Mouse (Mus musculus) 416B (cell line): ENCODE measurements around the gene Adgre4.

Source experiments
- DNase-seq: peaks from one replicate; pipeline ENCODE4 v3.0.0; 2011; ENCODE audit warnings: low read depth

The Adgre4 gene

DNA sequence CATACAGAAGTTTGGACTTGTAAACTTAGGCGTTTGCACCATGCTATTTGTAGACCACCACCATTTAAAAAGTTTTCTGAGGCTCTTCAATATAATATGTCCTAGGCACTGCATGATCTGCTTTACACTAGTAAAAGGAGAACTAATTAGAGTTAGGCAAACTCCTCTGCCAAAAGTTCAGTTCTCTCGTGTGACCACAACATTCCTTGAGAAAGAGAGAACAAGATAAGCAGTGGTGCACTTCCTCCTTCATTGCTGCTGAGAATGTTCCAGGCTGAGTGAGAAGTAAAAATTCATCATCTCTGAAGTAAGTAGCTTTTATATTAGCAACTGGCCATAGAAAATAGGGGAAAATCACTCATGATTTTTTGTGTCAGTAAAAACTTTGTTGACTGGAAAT is at the start of gene Adgre4:
Gene Adgre4, plus strand, starts transcription at position 199 of the 400 bp plus-strand sequence.
- peak; percentile 41 for DNase-seq

DNA sequence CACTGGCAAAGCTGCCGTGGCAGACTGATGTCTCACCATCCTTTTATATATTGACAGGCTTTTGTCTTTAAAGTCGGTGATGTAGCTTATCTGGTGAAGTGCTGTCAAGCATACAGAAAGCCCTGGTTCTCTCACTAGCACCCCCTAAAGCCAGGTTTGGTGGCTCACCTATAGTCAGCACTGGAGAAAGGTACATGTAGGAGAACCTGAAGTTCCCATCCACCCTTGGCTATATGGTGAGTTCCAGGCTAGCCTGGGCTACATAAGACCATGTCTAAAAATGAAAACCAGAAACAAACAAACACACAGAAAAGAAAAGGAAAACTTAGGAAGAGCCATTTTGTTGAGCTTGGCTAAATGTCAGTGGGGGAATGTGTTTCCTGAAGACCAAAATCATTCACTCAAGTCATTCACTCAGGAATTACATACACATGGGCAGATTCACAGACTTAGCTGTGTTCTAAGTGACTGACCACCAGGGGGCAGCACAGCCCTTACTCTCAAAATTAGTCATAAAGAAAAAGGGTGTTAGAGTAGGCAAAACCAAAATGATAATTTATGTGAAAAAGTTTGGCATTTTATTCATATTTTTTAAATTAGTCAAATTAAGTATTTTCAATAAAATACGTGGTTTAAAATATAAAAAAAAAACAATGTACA is 47.5 kb upstream of the Adgre4 start:
- DNase-seq = peak; percentile 89

DNA sequence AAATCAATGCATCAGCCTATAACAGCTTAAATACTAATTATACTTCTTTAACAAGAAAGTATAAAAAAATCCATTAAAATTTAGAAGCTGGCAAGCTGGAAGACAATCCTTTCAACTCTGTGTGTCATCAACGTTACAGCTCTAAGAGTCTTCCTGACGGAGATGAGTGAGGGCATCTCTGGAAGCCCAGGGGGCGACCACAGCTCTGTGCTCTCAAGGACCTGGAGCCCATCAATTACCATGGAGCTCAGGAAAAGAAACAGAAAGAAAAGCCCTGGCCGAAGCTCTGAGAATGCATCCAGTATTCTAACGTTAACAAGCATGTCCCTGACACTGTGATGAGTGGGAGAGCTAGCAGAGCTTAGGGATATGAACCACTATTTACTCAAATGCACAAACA is 46.9 kb upstream of the Adgre4 start:
- no peak for DNase-seq

DNA sequence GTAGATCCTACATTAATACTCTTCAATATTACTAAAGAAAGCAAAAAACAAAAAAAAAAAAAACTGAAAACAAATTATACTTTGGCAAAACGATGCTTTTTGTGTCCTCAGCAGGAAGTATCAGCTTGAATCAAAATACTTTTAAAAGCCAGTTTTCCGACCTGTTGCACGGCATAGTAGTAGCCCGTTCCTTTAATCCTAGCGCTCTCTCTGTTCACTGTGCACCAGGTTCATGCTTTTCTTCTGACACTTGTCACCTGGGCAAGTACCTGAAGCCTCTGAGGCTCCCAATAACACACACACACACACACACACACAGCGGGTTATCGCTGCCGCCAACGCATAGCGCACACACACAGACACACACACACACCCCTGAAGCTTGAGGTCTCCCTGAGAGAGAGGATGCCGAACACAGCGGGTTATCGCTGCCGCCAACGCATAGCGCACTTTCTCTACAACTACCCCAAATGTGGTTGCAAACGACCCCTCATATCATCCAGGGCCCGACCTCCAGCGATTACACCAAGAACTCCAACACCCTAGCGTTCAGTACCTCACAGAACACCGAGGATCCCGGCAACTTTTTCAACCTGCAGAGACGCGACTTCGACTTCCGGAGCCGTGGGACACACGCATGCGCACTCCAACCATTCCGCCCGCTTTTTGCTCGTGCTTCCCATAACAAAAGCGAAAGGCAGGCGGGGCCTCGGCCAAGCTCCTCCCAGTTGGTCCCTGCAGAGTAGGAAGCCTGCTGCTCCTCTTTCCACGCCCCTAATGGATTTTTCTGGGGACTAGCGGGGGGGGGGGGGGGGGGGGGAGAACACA is 37.6 kb upstream of the Adgre4 start, which contains the start of gene Pot1b:
Gene Pot1b, minus strand, starts transcription at position 645 of the 828 bp plus-strand sequence.
- peak; percentile 97 for DNase-seq

DNA sequence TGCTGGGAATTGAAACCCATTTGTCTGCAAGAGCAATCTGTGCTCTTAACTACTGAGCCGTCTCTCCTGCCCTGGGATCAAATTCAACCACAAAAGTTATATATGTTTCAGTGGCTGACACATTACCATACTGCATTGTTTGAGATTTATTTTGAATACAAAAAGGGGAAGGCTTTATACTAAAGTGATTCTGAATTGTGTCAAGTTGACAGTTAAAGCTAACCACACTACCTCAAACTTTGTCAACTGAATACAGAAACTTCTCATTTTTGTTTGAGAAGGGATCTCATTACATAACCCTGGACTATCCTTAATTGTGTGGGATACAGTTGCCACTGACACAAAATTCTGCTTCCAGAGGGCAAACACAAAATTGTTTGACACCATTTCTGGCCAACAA is 28.5 kb upstream of the Adgre4 start:
- no peak for DNase-seq

DNA sequence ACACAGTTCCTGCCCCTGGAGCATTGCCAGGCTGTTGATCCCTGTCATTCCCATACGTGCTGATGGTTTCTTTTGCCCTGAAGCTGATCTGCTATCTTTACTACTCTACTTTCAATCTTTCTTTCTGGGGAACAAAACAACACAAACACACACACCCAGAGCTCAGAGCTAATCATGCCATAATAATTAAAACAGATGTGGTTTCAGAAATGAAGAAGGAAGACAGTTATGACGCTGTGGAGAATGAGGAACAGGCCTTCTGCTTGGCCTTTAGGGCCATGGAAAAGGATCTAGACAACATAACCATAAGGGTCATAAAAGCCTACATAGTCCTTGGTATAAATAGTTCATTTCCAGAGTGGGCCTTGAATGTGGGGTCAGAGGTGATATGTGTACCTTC is 27.5 kb upstream of the Adgre4 start:
- no peak for DNase-seq

DNA sequence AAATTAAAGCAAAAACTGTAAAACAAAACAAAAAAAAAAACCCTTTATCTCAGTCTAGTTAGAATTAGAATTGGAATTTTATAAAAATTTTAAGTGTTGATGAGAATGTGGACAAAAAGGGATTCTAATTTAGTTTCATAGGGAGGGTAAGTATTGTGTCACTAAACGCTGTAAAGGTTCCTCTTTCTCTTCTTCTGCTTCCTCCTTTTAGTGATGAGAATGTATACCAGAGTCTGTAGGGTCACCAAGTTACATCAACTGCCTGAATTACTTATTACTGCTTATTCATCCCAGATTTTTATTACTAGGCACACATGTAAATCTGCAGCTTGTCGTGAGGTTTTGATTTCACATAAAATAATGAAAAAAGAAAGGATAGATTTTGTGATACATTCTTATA is 23.6 kb upstream of the Adgre4 start:
- peak; percentile 19 for DNase-seq

DNA sequence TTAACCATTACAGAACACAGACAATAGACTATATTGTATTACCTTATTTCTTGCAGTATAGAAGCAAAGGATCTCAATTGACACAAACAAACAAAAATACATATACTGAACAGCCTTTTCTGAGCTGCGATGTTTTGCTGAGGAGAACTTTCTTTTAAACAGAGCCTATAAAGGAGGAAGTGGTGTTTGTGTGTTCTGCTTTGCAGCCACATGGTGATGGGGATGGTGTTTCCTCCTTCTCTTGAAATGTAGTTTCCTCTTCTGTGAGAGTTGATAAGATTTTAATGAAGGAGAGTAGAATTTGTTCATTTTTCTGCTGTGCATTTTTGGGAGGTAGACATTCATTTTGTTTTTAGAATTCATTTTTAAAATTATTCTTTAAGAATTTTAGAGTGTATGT is 13.1 kb upstream of the Adgre4 start:
- peak; percentile 58 for DNase-seq

DNA sequence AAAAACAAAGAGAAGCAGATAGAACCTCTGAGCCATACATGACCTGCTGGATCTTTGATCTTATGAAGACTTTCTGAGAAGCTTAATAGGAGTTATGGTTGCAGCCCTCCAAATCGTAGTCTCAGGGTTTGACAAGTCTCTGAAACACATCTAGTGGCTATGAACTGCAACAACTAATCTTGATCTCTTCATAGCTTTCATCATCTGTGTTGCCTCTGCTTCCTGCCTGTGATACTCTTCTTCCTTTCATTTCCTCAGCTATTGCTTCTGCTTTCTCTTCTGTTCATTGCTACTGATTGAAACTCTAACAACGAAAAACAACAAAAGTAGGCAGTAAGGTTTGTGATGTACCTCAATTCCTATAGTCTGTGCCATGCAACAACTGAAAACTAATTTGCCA is 1.4 kb downstream of the Adgre4 start:
- DNase-seq = no peak

DNA sequence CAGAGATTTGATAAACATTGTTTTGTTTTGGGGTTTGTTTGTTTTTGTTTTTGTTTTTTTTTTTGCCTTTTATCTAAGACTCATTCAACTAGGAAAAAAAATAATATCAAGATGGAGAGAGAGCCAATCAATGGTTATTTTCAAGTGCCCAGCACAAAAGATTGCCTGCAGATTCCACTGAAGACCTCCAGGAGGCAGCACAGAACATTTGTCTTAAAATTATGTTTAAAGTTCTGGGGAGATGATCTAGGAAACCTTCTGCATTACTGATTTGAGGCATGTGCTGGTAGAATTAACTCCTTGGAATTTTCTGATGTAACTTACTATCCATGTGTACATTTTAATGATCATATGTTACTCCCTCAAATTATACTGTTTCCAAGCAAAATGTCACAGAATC is 63.9 kb downstream of the Adgre4 start:
- DNase-seq = peak; percentile 45

DNA sequence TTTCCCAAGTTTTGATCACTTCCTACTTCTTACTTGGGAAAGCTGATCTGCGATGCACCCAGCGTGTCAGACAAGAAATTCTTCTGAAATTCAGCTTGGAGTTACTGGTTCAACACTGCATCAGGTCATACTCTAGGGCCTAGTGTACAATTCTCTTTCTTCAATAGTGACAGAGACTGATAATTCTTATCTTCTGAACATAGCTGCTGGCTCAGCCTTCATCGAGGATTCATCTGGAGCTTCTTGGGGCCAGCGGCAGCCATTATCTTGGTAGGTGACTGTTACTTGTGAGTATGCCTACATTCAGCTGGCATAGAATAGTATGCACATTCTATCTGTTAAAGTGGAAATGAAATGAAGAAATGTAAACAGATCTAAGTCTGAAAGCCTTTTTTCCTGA is 67.1 kb downstream of the Adgre4 start:
- DNase-seq = no peak

DNA sequence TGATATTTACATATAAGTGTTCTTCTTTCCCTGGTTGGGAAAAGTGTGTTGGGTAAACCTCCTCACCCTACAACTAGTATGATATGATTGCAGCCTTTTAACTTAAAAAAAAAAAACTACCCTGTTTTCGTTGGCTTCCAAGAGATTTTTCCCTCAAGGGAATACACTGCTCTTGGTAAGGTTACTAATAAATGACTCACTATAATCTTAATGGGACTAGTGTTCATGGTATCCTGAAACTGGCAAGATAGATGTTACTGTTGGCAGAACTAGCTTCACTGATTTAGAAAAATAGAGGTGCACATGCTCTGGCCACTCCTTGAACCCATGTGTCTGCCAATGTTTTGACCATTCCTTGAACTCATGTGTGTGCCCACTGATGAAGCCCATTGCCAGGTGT is 71.8 kb downstream of the Adgre4 start:
- no peak for DNase-seq

DNA sequence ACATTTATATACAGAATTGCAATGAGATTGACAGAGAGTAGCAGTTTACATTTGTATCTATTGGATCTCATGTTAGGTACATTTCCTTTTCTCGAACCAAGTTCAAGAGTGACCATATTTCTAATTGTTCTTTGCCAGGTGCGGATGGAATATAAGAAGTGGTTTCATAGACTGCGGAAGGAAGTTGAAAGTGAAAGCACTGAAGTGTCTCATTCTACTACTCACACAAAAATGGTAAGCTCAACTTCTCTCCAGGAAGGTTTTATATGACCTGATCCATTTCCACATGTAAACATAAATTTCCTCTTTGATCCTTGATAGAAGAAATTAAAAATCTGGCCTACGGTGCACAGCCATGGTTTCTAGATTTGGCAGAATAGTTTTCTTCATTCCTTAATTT is 93.3 kb downstream of the Adgre4 start:
- no peak for DNase-seq

DNA sequence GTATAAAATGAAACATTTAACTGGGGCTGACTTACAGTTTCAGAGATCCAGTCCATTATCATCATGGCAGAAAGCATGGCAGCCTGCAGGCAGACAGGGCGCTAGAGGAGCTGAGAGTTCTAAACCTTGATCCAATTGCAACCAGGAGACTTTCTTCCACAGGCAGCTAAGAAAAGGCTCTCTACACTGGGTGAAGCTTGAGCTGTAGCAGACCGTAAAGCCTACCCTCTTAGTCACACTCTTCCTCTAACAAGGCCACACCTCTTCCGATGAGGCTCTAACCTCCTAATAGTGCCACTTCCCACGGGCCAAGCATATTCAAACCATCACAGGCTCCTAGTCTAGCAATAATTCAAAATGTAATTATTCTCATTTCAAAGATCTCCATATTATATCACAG is 127.4 kb downstream of the Adgre4 start:
- DNase-seq = peak; percentile 85

DNA sequence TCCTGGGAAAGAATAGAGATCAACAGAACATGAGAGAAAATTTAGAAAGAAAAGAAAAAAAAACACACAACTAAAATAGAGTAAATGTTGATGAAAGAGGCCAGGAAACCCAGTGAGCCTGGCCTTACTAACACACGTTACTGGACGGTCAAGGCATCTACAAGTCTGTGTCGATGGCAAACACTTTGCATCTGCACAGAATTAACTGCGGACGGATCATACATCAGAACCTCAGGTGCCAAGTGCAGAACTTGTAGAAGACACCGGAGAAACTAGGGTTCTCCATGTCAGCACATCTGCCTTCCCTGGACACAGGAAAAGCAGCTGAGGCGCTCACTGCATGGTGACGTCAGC is 128.5 kb downstream of the Adgre4 start:
- DNase-seq = peak; percentile 53

DNA sequence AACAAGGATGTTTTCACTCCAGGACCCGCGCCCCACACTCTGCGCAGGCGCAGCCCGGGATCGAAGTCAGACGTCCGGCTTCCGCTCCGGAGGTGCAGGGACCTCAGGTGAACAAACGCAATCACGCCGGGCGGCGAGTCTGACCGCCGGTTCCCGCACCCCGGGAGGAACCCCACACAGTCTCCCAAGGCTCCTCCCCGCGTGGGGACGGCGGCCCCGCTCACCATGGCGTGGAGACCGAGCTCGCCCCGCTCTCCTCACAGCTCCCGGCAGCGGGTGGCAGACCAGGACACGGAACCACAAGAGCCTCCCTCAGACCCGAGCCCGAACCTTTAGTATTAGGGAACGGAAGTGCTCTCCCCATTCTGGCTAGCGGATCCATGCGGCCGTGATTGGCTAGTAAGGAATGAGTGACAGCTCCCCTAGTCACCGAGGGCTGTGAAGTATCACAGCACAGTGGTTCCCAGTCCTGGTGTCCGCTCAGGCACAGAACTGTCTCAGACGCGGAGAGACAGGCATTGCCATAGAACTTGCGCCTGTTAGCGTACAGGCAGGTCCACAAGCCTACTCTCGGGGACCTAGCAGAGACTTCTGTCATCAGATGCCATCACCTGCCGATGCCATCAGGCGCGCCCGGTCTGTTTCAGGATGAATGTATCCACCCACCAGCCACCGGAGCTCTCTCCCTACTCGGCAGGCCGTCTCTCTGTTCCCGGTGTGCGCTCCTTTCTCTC is 129.0 kb downstream of the Adgre4 start, which contains the start of gene Zfp119a:
Gene Zfp119a, minus strand, starts transcription at position 295 of the 734 bp plus-strand sequence.
- peak; percentile 93 for DNase-seq

DNA sequence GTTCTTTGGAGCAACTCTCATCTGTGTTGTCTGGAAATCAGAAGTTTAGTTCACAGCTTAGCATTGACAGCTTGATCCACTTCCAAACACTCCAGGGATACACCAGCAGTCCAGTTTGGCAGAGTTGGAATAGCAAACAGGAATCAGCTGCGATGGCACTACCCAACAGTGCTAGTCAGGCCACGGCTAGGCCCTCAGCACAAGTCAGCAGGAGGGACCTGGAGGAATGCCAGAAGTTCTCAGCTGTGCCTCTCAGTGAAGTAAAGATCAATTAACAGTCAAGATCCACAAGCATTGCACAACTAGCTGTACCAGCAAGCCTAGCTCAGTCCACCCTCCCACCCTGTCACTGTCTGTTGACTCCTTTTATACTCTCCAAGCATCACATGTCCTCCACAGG is 133.8 kb downstream of the Adgre4 start:
- peak; percentile 17 for DNase-seq

DNA sequence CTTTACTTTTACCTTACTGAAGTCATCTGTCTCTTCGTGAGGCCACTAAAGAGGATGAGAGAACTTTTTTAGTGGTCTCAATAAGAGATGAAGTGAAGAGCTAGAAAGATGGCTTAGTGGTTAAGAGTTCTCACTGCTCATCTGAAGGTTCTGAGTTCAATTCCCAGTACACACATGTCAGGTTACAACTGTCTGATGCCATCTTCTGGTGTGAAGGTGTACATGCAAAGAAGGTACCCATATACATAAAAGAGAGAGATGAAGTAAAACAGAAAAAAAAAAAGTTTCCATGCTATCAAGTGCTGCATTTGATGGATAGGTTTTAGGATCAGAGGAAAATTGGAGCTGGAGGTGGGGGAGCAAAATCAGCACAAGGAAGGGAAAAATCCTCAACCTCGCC is 135.1 kb downstream of the Adgre4 start:
- peak; percentile 43 for DNase-seq

DNA sequence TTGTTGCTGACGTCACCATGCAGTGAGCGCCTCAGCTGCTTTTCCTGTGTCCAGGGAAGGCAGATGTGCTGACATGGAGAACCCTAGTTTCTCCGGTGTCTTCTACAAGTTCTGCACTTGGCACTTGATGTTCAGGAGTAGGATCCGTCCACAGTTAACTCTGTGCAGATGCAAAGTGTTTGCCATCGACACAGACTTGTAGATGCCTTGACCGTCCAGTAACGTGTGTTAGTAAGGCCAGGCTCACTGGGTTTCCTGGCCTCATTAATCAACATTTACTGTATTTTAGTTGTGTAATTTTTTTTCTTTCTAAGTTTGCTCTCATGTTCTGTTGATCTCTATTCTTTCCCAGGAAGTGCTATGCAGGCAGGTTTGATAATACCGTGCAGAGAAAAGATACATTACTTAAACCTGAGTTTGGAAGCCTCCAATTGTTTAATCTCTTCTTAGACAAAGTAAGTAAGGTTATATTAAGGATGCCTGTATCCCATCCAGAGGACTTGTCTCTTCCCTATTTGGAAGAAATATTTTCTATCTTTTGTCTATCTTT is 142.7 kb downstream of the Adgre4 start:
- peak; percentile 51 for DNase-seq

DNA sequence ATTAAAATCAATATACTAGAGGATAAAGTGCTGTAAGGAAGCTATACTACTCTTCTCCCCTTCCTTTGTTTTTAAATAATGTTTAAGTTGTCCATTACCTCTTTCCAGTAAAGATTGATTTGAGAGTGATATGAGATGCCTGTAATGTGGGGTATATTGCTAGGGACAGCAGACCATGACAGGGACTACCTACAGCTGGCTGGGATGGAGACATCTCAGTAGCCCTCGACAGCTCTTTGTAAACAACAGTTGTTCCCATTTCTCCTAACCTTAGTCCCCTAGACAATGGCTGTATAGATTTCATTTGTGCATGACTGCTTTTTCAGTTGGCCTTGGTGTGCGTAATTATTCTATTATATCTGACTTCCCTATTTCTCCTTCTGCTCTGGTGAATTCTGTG is 153.3 kb downstream of the Adgre4 start:
- DNase-seq = no peak
